Mouse (Mus musculus) CH12.LX (cell line): ENCODE results near the gene Mad2l2.
A peak's percentile ranks its signal among the peaks of the same experiment; 100 is the strongest.

Experiments
- CTCF ChIP-seq, 2 experiments: IDR thresholded peaks in 1 of 2; conservative IDR thresholded peaks in 1 of 2; 2 replicates each; pipeline ENCODE4 v1.5.1; 2011 to 2012; ENCODE audit warnings: low read depth in 2 of 2, low read length in 2 of 2, improper control_type of control experiment in 1 of 2, inconsistent platforms in 1 of 2, mild to moderate bottlenecking in 1 of 2, moderate library complexity in 1 of 2
- ELF1 ChIP-seq: IDR thresholded peaks from 2 replicates; pipeline ENCODE4 v1.6.1; 2014; ENCODE audit warnings: low read depth, mild to moderate bottlenecking, inconsistent platforms, low read length, improper control_type of control experiment
- EP300 ChIP-seq: IDR thresholded peaks from 2 replicates; pipeline ENCODE4 v1.6.1; 2011; ENCODE audit warnings: low read length, improper control_type of control experiment
- HCFC1 ChIP-seq: IDR thresholded peaks from 2 replicates; pipeline ENCODE4 v1.6.1; 2012; ENCODE audit warnings: low read depth, mild to moderate bottlenecking, inconsistent platforms, low read length, improper control_type of control experiment
- MAX ChIP-seq: IDR thresholded peaks from 2 replicates; pipeline ENCODE4 v1.6.1; 2011; ENCODE audit warnings: low read length, improper control_type of control experiment
- MYC ChIP-seq: IDR thresholded peaks from 2 replicates; pipeline ENCODE4 v1.6.1; 2011; ENCODE audit warnings: low read depth, mild to moderate bottlenecking, improper control_type of control experiment, low read length
- NRF1 ChIP-seq: IDR thresholded peaks from 2 replicates; pipeline ENCODE4 v1.6.1; 2014; ENCODE audit warnings: low read depth, mild to moderate bottlenecking, inconsistent platforms, low read length, improper control_type of control experiment, moderate library complexity
- POLR2A ChIP-seq: IDR thresholded peaks from 2 replicates; pipeline ENCODE4 v1.6.1; 2011; ENCODE audit warnings: low read depth, mild to moderate bottlenecking, improper control_type of control experiment, low read length
- POLR2AphosphoS2 ChIP-seq: IDR thresholded peaks from 2 replicates; pipeline ENCODE4 v1.6.1; 2011; ENCODE audit warnings: low read depth, low read length, improper control_type of control experiment
- RCOR1 ChIP-seq: conservative IDR thresholded peaks from 2 replicates; pipeline ENCODE4 v1.6.1; 2012; ENCODE audit warnings: low read depth, mild to moderate bottlenecking, inconsistent platforms, low read length, improper control_type of control experiment
- SIN3A ChIP-seq: IDR thresholded peaks from 2 replicates; pipeline ENCODE4 v1.6.1; 2012; ENCODE audit warnings: low read length, improper control_type of control experiment, inconsistent platforms
- ZMIZ1 ChIP-seq: IDR thresholded peaks from 2 replicates; pipeline ENCODE4 v1.6.1; 2012; ENCODE audit warnings: low read depth, mild to moderate bottlenecking, inconsistent platforms, low read length, improper control_type of control experiment

DNA sequence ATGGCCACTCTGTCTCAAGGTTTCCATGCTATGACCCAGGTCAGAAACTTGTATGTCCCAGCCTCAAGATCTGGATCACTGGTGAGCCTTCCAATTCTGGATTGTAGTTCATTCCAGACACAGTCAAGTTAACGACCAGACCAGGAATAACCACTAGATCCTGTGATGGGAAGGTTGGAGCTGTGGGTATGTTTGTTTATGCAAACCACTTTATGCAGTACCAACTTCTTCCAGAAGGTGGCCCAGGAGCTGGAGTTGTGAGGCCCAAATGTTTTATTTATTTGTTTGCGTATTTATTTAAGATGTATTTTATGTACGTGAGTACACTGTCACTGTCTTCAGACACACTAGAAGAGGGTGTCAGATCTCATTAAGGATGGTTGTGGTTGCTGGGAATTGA is 24.8 kb downstream of the Mad2l2 start:
- TF ChIP-seq MYC = no peak
- TF ChIP-seq CTCF (conservative IDR thresholded peaks at IDR 0.05 in 1 of 2, IDR thresholded peaks at IDR 0.05 in 1 of 2; ENCODE audit: low read depth in 2 of 2, low read length in 2 of 2) = peak; percentile 42 to 54; a peak in 3 of 4 replicates
- no peak for TF ChIP-seq POLR2A
- TF ChIP-seq POLR2AphosphoS2 = no peak
- TF ChIP-seq EP300 = no peak
- TF ChIP-seq HCFC1 = no peak
- no peak for TF ChIP-seq NRF1
- no peak for TF ChIP-seq RCOR1
- TF ChIP-seq MAX = no peak
- no peak for TF ChIP-seq SIN3A
- no peak for TF ChIP-seq ELF1
- no peak for TF ChIP-seq ZMIZ1
